Mouse (Mus musculus): ENCODE data around the gene Rhbdl3.

The Rhbdl3 gene

DNA sequence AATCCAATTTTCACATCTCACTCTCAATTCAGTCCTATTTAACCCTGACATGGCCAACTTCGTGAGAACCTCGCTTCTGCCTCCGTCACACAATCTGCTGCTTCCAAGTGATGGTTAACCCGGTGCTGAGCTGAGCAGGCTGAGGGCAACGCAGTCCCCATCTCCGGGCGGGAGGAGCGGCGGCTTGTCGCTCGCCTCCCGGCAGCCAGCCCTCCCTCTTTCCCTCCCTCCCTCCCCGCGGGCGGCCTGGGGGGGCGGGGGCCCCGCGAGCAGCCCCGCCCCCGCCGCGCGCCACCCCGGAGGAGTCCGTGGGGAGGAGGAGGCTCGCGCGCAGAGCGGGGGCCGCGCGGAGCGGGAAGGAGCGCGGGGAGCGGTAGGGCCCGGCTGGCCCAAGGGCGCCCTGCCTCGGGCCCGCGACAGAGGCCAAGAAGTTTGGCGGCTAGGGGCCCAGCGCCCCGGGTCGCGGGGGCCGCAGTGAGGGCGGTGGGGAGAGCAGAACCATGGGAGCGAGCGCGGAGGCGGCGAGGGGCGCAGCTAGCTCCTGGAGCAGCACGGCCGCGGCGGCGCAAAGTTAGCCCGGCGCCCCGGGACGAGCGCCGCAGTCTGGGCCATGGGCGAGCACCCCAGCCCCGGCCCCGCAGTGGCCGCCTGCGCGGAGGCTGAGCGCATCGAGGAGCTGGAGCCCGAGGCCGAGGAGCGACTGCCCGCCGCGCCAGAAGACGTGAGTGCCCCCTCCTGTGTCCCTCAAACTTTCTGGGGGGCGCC, at the start of gene Rhbdl3:
Gene Rhbdl3 (plus strand): TSS at position 362 of the 765 bp plus-strand sequence.
- no peak for DNase-seq (ENCODE audit: low read depth)

DNA sequence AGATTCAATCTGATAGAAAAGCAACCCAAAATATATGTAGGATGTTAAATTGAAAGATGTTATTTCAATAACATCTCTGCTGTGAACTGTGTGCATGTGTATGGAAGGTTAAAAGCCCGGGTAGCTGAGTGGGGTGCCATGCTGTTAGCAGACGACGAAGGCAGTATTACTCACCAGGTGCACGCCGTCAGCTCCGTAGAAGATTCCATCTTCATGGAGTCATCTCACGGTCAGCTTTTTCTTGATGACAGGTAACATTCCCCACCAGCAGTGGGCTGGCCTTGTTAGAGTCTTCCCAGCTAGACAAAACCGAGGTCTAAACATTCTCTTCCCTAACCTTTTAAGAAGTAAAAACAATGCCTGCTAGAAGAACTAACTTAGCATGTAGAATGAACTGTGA, 36.6 kb upstream of the Rhbdl3 start:
- no peak for DNase-seq (ENCODE audit: low read depth)

DNA sequence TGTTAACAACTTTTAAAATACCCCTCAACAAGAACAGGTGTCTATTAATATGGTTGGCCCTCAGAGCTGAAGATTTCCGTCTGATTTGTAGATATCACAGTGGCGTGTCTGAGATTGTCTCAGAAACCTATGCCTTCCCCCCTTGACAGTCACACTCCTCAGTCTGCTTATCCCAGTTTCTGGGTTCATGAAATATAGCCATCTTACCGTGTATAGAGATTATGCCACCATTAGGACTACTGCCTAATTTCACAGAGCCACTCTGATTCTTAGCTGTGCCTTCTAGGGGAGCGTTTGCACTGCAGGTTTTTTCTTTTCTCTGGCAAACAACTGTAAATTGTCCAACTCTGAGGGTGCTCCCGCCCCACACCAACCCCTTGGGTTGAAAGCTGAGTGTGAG, 29.6 kb upstream of the Rhbdl3 start:
- DNase-seq (ENCODE audit: low read depth), result no peak

DNA sequence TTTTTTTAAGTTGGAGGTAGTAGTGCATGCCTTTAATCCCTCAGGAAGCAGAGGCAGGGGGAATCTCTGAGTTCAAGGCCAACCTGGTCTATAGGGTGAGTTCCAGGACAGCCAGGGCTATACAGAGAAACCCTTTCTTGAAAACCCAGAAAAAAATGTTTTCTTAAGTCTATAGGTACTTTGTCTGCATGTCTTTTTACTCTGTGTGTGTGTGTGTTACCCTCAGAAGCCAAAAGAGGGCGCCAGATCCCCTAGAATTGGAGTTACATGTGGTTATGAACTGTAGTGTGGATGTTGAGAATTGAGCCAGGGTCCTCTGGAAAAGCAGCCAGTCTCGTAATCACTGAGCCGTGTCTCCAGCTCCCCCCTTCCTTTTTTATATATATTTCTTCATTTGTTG, 25.7 kb upstream of the Rhbdl3 start:
- DNase-seq (ENCODE audit: low read depth), result no peak

DNA sequence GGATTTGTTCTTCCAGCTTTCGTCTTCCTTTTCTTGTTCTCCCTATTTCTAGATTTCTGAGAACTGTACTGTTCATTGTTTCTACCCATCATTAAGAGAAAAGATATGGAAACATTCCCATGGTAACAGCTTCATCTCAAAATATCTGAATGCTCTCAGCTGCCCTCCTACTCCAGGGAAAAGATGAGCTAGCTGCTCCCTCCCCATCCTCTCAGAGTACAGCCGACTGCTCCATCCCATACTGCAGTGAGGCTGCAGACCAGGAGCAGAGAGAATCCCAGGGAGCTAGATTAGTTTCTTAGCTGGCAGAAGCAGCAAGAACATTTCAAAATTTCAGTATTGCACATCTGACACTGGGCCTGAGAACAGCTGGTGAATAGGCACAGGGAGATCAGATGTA, 22.7 kb upstream of the Rhbdl3 start:
- no peak for DNase-seq (ENCODE audit: low read depth)

DNA sequence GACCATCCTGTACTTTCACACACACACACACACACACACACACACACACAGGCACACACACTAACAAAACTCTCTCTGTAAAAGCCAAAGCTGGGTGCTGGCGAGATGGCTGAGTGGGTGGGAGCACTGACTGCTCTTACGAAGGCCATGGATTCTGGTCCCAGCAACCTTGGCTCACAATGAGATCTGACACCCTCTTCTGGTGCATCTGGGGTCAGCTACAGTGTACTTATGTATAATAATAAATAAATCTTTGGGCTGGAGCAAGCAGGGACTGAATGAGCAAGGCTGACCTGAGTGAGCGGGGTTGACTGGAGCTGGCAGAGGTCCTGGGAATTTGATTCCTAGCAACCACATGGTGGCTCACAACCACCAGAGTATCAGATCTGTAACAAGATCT, 16.9 kb upstream of the Rhbdl3 start:
- no peak for DNase-seq (ENCODE audit: low read depth)

DNA sequence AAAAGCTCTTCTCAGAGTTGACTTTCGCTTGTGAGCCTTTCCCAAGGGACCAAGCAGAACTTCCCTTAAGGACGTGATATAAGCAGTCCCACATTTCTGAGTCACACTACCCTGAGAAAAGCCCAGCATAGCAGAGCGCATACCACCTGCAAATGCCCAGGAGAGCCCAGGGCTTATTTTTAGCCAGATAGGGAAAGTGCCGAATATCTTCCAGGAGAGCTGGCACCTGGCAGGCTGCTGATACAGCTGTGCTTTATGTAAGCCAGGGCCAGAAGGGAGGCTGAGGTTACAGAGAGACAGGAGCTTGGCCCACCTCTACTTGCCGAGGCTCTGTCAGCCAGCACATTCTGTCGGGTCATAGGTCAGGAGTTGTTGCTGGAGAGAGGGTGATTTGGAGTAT, 16.1 kb upstream of the Rhbdl3 start:
- no peak for DNase-seq (ENCODE audit: low read depth)

DNA sequence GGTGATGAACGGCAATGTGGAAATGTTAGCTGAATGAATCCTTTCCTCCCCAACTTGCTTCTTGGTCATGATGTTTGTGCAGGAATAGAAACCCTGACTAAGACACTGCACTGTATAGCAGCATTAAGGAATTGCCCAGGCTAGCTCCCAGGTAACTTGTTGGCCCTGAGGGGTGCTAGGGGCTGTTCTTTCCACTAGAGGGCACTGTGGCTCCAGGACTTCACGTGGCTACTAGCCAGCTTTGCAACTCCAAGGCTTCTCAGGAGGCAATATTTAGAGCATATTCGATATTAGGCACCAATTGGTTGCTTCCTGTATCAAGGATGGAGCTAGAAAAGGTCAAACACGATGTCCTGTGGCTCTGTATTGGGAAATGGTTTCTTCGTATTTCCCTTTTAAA, 13.6 kb upstream of the Rhbdl3 start:
- DNase-seq (ENCODE audit: low read depth), result peak; percentile 56

DNA sequence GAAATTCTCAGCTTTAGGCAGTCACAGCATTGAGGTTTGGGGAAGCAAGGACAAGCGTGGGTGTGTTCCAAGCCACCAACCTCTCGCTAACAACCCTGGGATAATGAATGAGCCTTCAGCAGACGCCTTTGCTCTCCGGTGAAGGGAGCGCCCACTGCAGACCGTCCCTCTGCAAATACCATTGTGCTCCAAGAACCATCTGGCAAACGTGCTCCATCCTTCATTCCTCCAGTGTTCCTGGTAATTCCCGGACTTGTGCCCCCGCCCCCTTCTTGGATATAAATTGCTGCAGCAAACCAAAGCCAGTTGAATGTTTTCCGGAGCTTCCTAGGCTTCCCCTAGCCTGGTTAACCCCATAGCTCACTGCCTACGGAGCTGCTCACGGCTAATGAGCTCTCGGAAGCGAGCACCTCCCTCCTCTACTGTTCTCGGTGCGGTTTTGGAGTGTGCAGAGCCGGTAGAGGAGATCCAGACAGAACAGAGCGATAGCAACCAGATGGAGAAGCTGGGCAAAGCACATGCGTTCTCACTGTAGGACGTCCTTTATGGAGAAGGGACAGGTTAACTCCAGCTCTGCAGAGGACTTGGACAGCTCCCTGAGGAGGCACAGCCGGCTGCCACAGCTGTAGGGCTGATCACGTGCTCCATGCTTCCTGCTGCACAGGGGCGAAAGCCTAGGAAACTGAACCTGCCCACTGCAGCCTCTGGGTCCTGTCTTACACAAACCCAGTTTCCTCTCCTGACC, 10.8 kb upstream of the Rhbdl3 start:
- DNase-seq (ENCODE audit: low read depth), result no peak

DNA sequence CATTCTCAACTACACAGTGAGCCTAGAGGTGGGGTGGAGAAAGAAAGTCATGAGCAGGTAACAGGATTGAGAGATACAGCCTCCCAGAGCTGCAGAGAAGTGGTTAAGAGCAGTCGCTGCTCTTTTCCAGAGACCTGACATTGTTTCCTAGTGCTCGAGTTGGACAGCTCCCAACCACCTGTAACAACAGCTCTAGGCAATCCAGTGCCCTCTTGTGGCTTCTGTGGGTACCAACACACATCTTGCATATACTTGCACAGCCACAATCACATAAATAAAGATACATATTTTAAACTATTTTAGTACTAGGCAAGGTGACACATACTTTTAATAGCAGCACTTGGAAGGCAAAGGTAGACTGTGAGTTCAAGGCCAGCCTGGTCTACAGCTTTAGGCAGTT, 9.7 kb upstream of the Rhbdl3 start:
- DNase-seq (ENCODE audit: low read depth), result no peak

DNA sequence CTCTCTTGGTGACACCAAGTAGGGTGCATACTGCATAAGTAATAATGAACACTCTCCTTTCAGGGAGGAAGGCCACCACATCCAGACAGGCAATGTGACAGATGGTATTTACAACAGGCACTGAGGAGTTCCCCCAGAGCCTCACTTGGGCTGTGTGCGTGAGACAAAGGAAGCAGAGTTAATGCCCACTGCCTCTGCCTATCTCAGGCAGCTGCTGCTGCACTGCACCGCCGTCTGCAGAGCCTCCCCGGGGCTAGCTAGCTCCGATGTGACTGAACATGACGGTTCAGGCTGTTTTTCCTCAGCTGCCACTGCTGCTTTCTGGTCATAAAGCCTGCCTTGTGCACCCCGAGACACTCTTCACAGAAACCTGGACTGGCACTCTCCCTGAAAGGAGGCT, 8.2 kb upstream of the Rhbdl3 start:
- no peak for DNase-seq (ENCODE audit: low read depth)

DNA sequence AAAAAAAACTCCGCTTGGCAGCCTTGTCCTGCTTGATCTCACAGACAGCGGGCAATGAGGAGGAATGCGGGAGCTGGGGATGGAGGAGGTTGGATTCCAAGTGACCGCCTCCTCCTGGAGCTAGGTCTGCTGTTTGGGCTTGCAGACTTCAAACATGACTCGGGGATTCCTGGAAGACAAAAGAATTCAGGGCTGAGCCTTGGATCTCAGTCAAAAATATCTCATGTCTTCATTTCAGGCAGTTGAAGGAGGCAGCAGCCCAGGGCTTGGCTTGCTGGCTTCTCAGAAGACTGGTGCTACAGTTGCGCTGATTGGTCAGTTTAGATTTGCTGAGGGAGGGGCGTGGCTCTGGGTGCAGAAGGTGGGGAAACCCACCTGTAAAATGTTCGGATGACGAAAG, 5.6 kb upstream of the Rhbdl3 start:
- no peak for DNase-seq (ENCODE audit: low read depth)

DNA sequence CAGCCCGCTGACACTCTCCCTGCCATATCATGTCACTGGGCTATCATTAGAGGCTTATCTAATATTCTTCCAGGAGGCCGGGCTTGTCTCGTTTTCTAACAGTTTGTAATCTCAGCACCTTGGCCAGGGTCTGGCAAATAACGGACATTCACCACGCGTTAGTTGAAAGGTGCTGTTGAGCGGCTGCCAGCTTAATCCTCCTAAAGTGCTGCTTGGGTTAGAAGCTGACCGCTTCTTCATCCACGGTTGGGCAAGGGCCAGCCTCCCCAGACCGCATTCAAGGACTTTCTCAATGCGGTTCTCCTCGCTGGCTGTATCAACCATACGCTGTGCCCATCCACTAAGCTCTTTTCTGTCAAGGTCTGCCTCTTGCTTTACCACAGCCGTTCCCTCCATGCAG, 4.9 kb upstream of the Rhbdl3 start:
- no peak for DNase-seq (ENCODE audit: low read depth)

DNA sequence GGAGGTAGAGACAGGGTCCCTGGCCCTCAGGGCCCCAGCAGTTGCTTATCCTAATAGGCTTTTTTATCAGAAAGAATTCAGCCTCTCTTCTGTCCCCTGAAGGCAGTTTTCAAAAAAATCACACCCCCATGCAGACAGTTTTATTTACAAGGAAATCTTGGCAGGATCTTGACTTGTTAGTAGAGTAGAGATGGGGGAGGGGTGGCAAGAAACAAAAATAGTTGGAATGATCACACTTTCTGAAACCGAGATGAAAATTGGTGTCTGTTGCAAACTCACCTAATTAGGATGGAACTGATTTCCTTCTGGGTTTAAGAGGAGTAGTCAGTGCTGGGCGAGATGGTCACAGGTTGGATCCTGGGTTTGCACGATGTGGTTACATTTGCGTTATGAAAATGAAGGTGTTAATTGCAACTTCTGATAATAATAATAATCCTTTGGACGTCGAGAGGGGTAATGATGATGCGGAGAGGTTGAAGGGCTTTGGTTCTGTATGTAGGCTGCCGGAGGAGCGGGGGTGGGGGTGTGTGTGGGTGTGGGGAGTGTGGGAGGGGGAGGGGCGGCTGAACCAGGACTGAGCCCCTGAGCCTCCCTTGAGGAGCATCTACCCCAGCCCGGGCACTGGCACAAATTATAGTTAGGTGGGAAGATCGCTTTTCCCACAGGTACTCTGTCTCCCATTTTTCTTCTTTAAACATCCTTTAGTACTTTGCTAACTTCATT, 1.0 kb upstream of the Rhbdl3 start:
- DNase-seq (ENCODE audit: low read depth), result no peak

DNA sequence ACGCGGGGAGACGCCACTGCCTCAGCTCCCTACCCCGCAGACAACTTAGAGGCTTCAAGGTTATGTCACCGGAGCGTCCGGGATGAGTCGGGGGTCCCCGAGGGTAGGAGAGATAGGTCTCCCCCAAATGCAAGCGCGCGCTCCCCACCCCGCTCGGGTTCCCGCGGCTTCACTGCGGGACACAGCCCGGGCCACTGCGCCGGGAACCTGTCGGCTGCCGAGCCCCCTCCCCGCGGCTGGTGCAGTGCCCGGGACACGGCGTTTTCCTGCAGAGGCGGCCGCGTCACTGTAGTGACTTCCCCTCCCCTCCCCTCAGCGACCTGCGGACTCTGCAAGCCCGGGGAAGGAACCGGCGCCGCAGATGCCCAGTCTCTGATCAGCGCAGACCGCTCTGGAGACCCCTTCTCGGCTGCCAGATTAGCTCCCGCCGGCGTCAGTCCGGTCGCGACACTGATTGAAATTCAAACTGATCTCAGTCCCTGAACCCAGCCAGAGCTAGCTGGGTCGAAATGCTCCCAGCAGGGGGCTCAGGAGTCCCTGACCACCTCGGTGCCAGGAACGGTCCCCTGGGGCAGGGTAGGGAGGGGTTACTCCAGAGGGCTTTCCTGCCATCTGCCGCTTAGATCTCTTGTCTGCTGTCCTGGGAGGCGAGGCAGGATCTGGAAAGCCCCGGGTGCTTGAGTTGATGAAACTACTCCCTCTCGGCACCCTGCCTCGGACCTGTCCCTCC, 769 bp downstream of the Rhbdl3 start:
- DNase-seq (ENCODE audit: low read depth), result no peak

DNA sequence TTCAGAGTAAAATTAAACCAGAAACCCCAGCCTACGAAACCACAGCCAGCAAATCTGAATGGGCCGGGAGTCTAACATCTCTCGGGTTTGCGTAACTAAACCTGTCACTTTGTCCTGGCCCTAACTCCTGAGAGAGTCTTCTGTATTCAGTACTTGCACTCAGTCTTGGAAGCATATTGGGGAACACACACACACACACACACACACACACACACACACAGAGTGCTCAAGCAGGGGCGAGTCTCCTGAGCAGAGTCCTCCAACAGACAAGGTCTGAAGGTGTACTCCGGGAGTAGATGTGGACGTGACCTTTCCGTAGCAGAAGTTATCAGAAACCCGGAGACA, 1.3 kb downstream of the Rhbdl3 start:
- no peak for DNase-seq (ENCODE audit: low read depth)

DNA sequence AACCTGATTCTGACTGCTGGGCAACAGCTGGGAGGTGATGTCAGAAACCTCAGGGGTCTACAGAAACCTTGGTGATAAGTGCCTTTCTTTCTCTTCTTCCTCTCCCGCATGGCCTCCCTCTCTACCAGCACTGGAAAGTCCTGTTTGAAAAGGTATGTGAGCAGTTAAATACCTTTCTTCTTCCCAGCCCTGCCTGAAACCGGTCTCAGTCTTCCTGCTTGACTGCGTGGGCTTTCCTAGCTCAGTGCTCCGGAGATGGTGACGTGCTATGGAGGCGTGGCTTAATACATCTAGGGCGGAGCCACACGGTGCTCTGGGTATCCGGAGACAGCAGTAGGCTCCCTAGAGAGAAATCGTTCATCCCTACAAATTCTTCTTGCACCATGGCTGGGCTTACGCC, 1.8 kb downstream of the Rhbdl3 start:
- DNase-seq (ENCODE audit: low read depth), result peak; percentile 17

DNA sequence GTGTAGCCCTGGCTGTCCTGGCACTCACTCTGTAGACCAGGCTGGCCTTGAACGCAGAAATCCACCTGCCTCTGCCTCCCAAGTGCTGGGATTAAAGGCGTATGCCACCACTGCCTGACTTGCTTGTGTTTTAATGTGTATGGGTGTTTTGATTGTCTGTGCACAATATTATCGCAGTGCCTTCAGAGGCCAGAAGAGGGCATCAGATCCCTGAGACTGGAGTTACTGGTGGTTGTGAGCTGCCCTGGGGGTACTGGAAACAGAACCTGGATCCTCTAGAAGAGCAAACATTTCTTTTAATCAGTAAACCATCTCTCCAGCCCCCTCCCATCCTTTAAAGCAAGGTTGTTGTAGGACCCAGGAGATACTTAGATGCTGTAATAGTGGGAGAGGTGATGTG, 3.0 kb downstream of the Rhbdl3 start:
- no peak for DNase-seq (ENCODE audit: low read depth)

DNA sequence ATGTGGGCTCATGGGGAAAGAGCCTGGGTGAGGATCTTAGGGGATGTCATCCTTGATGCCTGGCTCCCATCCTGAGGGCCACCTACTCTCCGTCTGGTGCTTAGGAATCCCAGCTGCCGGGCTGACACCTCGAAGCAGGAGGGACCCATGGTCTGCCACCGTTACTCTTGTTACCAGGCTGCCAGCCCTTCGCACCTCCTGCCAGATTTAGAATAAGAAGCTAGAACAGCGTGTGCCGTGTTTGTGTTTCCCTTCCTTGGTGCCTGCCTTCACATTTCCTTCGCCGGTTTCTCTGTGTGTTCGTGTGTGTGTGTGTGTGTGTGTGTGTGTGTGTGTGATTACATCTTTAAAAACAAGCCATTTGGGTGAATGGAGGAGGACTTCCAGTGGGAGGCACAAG, 4.1 kb downstream of the Rhbdl3 start:
- no peak for DNase-seq (ENCODE audit: low read depth)

DNA sequence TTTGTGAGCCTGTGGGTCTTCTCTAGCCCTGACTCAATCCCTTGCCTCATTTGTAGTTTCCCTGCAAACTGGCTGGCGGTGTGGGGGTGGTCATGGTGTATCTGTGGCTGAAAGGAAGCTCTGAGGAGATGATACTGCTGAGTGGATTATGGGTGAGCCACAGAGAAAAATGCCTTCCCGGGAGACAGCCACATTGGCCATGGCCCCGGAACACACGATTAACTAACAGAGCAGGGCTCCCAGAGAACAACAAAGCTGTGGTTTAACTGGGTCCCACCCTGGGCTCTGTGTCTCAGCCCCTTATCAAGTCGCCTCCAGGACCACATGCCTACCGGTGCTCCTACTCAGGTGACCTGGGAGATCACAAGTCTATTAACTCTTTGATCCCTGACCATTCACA, 7.8 kb downstream of the Rhbdl3 start:
- no peak for DNase-seq (ENCODE audit: low read depth)

DNA sequence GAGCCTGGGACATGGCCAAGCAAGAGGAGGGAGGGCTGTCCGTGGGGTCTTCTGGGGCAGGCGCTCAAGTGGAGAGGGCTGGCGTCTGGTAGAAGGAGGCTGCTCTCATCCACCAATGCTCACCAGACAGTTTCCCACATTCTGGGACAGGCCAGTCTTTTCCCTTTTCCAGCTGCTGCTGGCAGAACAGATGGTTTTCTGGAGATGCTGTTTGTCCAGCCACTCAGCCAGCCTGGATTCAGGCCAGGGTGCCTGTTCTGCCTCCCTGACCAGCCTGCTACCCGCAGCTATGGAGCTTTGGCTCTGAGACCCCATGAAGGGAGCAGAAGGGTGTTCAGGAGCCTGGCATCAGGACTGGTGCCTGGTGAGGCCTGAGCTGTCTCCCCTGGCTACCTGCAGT, 10.6 kb downstream of the Rhbdl3 start:
- no peak for DNase-seq (ENCODE audit: low read depth)

DNA sequence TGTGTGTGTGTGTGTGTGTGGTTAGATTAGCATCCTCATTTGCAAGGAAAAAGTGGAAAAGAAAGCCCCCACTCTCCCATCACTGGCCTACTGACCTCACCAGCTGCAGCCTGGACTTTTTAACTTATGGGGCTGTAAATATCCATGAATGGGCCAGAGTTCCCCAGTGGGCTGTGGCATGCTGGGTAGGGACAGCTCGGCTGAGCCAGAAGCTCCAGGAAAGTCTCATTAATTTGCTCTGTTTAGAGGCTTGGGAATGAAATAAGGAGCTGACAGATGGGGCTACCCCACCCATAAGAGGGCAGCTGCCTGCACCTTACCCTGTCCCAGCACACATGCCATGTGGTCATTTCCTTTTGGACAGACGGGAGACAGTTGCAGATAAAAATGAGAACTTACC, 11.3 kb downstream of the Rhbdl3 start:
- no peak for DNase-seq (ENCODE audit: low read depth)

DNA sequence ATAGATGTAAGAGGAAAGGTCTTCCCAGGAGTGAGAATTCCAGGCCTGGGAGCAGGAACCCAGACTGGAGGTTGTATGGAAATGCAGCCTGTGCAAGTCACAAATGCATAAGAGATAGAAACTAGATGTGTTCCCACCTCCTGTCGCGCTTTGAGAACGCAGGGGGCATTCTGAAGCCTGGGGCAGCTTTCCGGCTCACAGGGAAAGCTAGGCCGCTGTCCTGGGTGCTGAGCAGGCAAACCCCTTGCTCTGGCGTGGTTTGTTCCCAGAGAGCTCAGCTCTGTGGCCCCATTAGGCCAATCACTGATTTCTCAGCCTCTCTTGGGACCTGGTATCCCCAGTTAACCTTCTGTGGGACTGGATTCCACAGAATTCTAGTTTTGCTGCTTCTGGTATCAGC, 11.9 kb downstream of the Rhbdl3 start:
- DNase-seq (ENCODE audit: low read depth), result no peak
